Mouse (Mus musculus): ENCODE measurements at regions not wholly inside any gene's neighbourhood (a gene's known extent, or its start where the extent isn't known, plus 50 kb on each side); places are given as distances from the start of the nearest gene placed in this dataset.

- in situ Hi-C loops (cut with MboI; ENCODE audit: unreplicated experiment in 2 of 2) = no loop called here
Observed at GRCm38 (mm10) chr8:10931266-10931665, 77.0 kb downstream of the Irs2 start.

DNA sequence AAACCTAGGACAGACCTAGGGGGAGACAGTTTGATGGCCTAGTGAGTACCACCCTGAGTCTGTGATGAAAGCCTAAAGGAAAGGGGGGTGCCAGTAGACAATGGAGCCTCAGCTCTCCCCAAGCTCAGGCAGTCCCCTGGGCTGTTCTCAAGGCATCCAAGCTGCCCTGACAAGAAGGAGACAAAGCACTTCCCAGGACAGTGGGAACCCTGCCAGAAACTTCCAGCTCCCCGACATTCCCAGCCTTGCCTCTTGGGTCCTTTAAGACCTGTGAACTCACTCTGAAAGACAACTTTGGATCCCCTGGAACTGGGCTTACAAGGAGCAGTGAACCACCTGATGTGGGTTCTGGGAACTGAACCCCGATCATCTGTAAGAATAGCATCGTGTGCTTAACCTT lies 79.4 kb downstream of the Irs2 start:
- in situ Hi-C loops (cut with MboI; ENCODE audit: unreplicated experiment in 2 of 2) = loop anchor here (5.0 to 10.0 kb wide), 4 partner anchors 72 to 97 kb away; no protein-coding TSS in a partner anchor

DNA sequence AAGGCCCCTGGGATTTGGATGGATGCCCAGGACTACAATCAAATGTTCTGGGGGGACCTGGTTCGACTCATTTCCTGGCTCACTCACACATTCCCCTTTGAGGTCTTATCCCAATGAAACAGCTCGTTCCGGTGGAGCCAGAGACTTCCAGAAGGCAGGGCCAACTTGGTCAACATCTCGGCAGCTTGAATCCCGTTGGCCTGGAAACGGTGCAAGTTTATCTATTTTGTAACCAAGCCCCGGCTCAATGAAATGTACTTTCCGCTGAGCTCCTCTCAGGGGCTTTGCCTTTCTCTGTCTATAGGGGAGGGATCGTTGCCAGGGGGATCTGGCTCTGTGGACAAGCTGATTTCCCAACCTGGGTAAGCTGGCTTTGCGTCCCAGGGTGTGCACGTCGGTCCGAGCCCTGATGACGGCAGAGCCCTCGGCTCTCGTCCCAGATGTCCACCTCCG lies 79.9 kb downstream of the Irs2 start:
- in situ Hi-C loops (cut with MboI; ENCODE audit: unreplicated experiment in 2 of 2) = loop anchor here (5.0 to 10.0 kb wide), 4 partner anchors 71 to 96 kb away; no protein-coding TSS in a partner anchor

DNA sequence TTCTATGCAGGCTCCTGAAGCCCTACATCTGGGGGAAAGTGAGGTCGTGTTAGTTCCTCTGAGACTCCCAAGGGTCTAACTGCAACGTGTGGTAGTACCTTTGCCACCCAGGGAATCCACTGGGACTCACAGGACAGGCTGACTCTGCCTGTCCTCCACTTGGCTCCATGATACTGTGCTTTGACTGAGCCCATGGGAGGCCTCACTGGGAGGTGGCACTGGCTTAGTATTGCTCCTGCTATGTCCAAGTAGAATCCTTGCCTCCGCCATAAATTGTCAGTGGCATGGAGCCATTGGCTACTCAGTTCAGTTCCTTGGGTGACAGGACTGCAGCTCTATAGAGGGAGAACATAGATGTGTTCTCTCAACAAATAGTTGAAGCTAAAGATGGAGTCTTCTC lies 81.1 kb downstream of the Irs2 start:
- in situ Hi-C loops (cut with MboI; ENCODE audit: unreplicated experiment in 2 of 2) = loop anchor here (5.0 to 10.0 kb wide), 4 partner anchors 70 to 95 kb away; no protein-coding TSS in a partner anchor

GRCm38 (mm10) chr8:10926518-10926915 lies 81.7 kb downstream of the Irs2 start:
- in situ Hi-C loops (cut with MboI; ENCODE audit: unreplicated experiment in 2 of 2) = loop anchor here (5.0 to 10.0 kb wide), 4 partner anchors 69 to 94 kb away; no protein-coding TSS in a partner anchor

DNA sequence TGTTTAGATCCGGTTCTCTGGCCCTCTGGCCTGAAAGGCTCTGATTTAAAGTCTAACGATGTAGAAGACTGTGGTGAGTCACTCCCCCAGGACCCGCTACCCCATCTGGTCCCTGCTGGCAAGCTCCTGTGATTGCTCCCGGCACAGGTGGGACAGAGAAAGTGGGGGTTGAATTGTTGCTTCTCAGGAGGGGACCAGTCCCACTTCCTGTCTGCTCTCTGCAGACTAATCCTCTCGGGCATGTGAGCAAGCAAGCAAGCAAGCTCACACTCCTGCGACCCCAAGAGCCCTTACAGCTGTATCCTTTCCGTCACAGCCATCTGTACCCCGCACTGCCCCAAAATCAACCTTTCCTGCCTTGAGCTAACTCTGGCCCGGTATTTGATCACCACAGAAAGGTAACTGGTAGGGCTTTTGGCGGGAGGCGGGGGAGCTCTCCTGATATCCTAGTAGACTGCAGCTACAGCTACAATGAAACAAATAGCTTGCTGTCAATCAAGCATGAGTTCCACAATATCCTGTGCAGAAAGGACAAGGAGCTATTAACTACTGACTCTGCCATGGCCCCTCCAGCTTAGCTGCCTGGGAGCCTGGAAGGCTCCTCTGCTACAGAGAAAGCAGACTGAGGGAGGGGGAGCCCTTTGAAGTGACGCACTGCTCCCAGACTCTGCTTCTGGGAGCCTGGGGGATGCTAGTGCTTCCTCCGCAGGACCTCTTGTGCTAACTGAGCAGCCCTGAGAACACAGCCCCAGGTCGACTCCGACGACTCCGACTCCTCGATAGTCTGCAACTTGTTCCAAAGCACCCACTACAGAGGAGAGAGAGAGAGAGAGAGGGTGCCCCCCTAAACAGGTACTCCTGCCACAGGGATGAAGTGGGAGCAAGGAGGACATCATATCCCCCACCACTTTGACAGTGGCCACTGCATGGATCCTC lies 82.4 kb downstream of the Irs2 start:
- in situ Hi-C loops (cut with MboI; ENCODE audit: unreplicated experiment in 2 of 2) = loop anchor here (5.0 to 10.0 kb wide), 4 partner anchors 69 to 94 kb away; no protein-coding TSS in a partner anchor

DNA sequence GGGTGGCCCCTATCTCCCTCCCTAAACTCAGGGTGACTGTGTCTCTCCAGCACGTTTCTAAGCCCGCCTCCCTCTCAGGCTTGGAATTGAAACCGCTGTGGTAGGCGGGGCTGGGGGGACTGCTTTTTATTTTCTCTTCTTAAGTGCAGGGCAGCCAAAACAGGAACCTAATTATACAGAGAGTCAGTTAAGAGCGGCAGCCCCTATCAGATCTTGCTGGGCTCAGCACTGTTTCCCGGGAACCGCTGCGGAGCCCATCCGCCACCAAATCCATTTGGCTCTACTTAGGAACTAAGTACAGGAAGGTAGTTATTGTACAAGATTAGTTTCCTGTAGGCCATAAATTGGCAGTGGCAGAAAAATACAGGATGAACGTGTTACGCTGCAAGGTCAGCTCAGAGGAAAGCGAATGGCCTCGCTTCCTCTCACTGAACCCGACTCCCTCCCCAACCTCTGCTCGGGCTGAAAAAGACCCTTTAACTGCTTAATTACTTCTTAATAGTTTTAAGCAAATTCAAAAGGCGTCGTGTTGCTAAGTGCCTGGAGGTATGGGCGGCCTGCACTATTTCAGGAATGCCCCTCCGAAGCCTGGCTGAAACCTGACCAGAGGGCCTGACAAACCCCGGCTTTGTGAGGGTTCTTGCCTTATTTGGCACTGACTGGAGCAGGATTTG lies 83.6 kb downstream of the Irs2 start:
- in situ Hi-C loops (cut with MboI; ENCODE audit: unreplicated experiment in 2 of 2) = loop anchor here (5.0 to 10.0 kb wide), 4 partner anchors 67 to 92 kb away; no protein-coding TSS in a partner anchor

GRCm38 (mm10) chr8:10924001-10924490 lies 84.2 kb downstream of the Irs2 start:
- in situ Hi-C loops (cut with MboI; ENCODE audit: unreplicated experiment in 2 of 2) = loop anchor here in 1 of 2 experiments (10.0 kb wide), 1 partner anchor 89 kb away; no protein-coding TSS in a partner anchor

DNA sequence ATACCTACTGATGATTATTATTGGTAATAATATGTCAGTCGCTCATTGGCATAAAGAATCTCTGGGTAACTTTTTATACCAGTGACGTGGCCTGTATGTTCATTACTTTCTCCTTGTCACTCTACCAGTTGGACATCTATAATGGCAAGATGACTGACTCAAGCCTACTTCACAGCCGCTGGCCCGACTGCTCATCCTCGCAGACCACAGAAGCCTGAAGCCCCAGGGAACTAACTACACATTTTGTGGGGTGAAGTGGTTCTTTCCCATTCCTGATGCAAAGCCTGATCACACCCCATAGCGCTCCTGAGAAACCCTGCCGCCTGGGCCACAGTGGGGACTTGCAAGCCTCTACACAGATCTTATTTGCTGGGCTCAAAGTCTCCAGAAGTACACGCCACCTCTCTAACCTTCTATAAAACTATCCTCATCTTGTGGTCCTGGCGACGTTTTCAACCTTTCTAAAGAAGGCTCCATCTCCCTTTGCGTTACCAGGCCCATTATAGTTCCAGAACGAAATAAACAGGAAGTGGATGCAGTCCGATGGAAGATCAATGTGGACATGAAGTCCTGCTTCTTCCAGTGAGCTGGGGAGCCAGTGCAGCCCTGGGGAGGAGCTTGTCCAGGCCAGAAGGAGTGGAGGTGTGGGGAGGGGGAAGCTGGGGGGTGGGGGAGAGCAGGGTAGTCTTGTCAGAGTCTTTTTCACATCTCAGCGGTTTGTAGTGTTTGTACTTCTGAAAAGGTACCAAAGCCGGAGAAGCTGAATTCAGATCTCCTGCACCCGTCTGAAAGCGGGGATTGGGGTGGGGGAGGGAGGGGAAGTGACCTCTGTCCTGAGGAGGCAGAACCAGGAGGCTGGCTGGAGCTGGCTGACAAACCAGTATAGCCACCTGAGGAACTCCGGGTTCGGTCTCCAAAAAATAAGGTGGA lies 84.9 kb downstream of the Irs2 start:
- in situ Hi-C loops (cut with MboI; ENCODE audit: unreplicated experiment in 2 of 2) = loop anchor here in 1 of 2 experiments (10.0 kb wide), 1 partner anchor 89 kb away; no protein-coding TSS in a partner anchor

- in situ Hi-C loops (cut with MboI; ENCODE audit: unreplicated experiment in 2 of 2) = loop anchor here in 1 of 2 experiments (10.0 kb wide), 1 partner anchor 88 kb away; no protein-coding TSS in a partner anchor
Observed at GRCm38 (mm10) chr8:10922209-10923030, 85.8 kb downstream of the Irs2 start.

GRCm38 (mm10) chr8:10921439-10922191 lies 86.6 kb downstream of the Irs2 start:
- in situ Hi-C loops (cut with MboI; ENCODE audit: unreplicated experiment in 2 of 2) = loop anchor here in 1 of 2 experiments (10.0 kb wide), 1 partner anchor 87 kb away; no protein-coding TSS in a partner anchor

DNA sequence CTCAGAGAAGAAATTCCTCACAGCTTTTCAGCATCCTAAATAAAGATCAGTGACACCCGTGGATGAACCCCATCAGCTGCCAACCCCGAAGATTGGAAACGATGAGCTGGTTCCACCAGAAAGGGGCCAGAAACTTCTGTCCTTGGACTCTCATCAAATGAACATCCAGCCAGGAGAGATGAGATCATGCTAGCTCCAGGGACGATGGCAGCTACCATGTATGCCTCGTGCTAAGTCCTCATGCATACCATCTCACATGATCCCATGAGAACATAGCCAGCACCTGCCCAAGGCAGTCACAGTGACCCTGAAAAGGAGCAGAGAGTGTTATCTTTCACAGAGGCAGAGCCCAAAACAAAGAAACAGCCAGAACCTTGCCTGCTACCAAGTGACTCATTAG lies 88.6 kb downstream of the Irs2 start:
- in situ Hi-C loops (cut with MboI; ENCODE audit: unreplicated experiment in 2 of 2) = loop anchor here in 1 of 2 experiments (10.0 kb wide), 1 partner anchor 85 kb away; no protein-coding TSS in a partner anchor

DNA sequence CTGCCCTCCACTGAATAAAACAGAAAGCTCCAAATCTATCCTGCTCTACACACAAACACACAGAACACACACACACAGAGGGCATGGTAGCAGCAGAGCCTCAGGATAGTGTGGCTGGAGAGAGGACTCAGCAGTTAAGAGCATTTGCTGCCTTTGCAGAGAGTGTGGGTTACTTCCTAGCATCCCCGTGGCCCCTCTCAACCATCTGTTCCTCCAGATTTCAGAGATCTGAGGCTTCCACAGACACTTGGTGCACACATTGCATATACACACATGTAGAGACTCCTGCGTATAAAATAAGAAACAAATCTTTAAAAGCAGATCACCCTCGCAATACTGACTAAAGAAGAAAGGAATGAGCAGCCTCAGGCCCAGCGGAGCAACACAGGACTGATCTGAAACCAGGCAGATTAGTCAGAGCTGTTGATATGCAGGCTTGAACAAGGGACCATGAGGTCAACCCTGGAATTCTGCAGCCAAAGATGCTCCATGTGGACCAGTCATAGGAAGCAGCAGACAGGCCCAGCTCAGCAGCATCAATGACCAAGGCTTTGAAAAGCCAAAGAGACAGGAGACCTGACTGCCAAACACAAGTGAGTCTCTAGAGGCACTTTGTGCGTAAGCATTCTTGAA lies 89.7 kb downstream of the Irs2 start:
- in situ Hi-C loops (cut with MboI; ENCODE audit: unreplicated experiment in 2 of 2) = no loop called here

DNA sequence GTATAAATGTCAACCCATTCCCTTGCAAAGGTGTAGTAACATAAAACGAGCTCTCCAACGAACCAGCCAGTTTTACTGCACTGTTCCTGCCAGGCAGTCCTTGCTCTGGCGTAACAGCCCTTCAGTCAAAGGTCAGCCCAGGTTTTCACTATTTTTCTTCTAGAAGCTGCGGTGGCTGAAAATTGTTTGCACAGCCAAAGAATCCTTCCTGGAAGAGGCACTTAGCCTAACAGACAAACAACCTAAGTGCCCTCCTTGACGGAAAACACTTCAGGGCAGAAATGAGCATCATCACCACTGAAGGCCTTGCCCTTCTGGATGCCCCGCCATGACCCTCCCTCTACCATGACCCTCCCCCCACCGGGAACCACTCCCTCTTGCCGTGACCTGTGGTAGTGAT lies 93.6 kb downstream of the Irs2 start:
- in situ Hi-C loops (cut with MboI; ENCODE audit: unreplicated experiment in 2 of 2) = no loop called here

DNA sequence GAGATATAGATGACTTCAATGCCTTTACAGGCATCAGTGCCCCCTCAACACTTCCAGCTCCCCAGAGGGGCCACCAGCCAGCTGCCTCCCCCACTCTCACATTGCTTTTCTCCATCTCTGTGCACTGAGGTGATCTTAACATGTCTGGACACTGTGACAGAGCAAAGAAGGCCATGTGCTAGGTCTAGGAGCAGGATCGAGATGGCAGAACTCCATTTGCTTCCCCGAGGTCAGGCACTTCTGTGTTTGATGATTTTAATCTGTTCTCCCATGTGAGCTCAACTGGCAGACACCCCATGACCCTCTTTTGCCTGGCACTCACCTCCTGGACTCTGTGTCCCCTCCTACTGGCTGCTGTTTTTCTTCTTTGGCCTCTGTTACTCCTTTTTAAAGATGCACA lies 95.8 kb downstream of the Irs2 start:
- in situ Hi-C loops (cut with MboI; ENCODE audit: unreplicated experiment in 2 of 2) = no loop called here

- in situ Hi-C loops (cut with MboI; ENCODE audit: unreplicated experiment in 2 of 2) = no loop called here
Observed at GRCm38 (mm10) chr8:10911371-10911770, 96.9 kb downstream of the Irs2 start.

GRCm38 (mm10) chr8:10910954-10911353 lies 97.3 kb downstream of the Irs2 start:
- in situ Hi-C loops (cut with MboI; ENCODE audit: unreplicated experiment in 2 of 2) = no loop called here
